Mouse (Mus musculus): Measurements from ENCODE around the gene Slc38a7.
"Not testable (repeated sequence)": the region's sequence is repeated elsewhere in the genome, so short reads cannot be mapped to it uniquely, and the experiment has no call there.

Slc38a7 gene

GRCm38 (mm10) chr8:95853102-95853843 lies at the start of gene Slc38a7:
Gene Slc38a7, minus strand, starts transcription at chr8:95853539.
- peak; percentile 65 for DNase-seq (ENCODE audit: extremely low read depth, insufficient read length, low spot score)

GRCm38 (mm10) chr8:95901864-95902263 lies 48.5 kb upstream of the Slc38a7 start:
- no peak for DNase-seq (ENCODE audit: extremely low read depth, insufficient read length, low spot score)

- no peak for DNase-seq (ENCODE audit: extremely low read depth, insufficient read length, low spot score)
These were observed 40.4 kb upstream of the Slc38a7 start for GRCm38 (mm10) chr8:95893701-95894100.

- DNase-seq (ENCODE audit: extremely low read depth, insufficient read length, low spot score): peak; percentile 95
These were observed 35.2 kb upstream of the Slc38a7 start, which contains the start of gene Got2 for GRCm38 (mm10) chr8:95888285-95889136. Gene Got2, minus strand, starts transcription at chr8:95888547.

- DNase-seq (ENCODE audit: extremely low read depth, insufficient read length, low spot score): peak; percentile 78
These were observed 34.4 kb upstream of the Slc38a7 start for GRCm38 (mm10) chr8:95887578-95888284.

- DNase-seq (ENCODE audit: extremely low read depth, insufficient read length, low spot score): no peak
These were observed 33.6 kb upstream of the Slc38a7 start for GRCm38 (mm10) chr8:95886647-95887577.

- DNase-seq (ENCODE audit: extremely low read depth, insufficient read length, low spot score): no peak
These were observed 32.6 kb upstream of the Slc38a7 start for GRCm38 (mm10) chr8:95885966-95886365.

- no peak for DNase-seq (ENCODE audit: extremely low read depth, insufficient read length, low spot score)
These were observed 32.0 kb upstream of the Slc38a7 start for GRCm38 (mm10) chr8:95885271-95885841.

GRCm38 (mm10) chr8:95884491-95884890 lies 31.2 kb upstream of the Slc38a7 start:
- no peak for DNase-seq (ENCODE audit: extremely low read depth, insufficient read length, low spot score)

GRCm38 (mm10) chr8:95882191-95882590 lies 28.9 kb upstream of the Slc38a7 start:
- no peak for DNase-seq (ENCODE audit: extremely low read depth, insufficient read length, low spot score)

- no peak for DNase-seq (ENCODE audit: extremely low read depth, insufficient read length, low spot score)
These were observed 28.2 kb upstream of the Slc38a7 start for GRCm38 (mm10) chr8:95881576-95881975.

GRCm38 (mm10) chr8:95879823-95880222 lies 26.5 kb upstream of the Slc38a7 start:
- DNase-seq (ENCODE audit: extremely low read depth, insufficient read length, low spot score): no peak

- DNase-seq (ENCODE audit: extremely low read depth, insufficient read length, low spot score): no peak
These were observed 25.0 kb upstream of the Slc38a7 start for GRCm38 (mm10) chr8:95878176-95878962.

- no peak for DNase-seq (ENCODE audit: extremely low read depth, insufficient read length, low spot score)
These were observed 21.9 kb upstream of the Slc38a7 start for GRCm38 (mm10) chr8:95875270-95875669.

- DNase-seq (ENCODE audit: extremely low read depth, insufficient read length, low spot score): no peak
These were observed 18.4 kb upstream of the Slc38a7 start for GRCm38 (mm10) chr8:95871690-95872089.

- DNase-seq (ENCODE audit: extremely low read depth, insufficient read length, low spot score): not testable (repeated sequence)
These were observed 11.5 kb upstream of the Slc38a7 start for GRCm38 (mm10) chr8:95864851-95865250.

GRCm38 (mm10) chr8:95863761-95864440 lies 10.6 kb upstream of the Slc38a7 start:
- not testable (repeated sequence) for DNase-seq (ENCODE audit: extremely low read depth, insufficient read length, low spot score)

GRCm38 (mm10) chr8:95854174-95854573 lies 835 bp upstream of the Slc38a7 start:
- DNase-seq (ENCODE audit: extremely low read depth, insufficient read length, low spot score): no peak

Data from 3134 (cell line).